Mouse (Mus musculus): ENCODE data around the gene Ppp1r13b. TPM values are rescaled to one million over a fixed set of nuclear protein-coding genes. Genes with fewer than 3 reads are reported as not detected.

The Ppp1r13b gene
- polyA plus RNA-seq, 1 experiment from 2014 or later, result 22.7 TPM

GRCm38 (mm10) chr12:111864206-111864824 is 43.6 kb downstream of the Ppp1r13b start:
- H3K4me1 ChIP-seq (ENCODE audit: insufficient read depth, low read depth, low read length), result no peaks in the 10 kb centered on the region
- H3K27ac ChIP-seq (ENCODE audit: low read length), result no peak overlapping the region
- no peak for DNase-seq (ENCODE audit: low spot score)
- peaks cover 27% of the 10 kb centered on the region; the same call in 1 of the 2 replicates for H3K36me3 ChIP-seq (ENCODE audit: insufficient read depth, low read length)
- no peak for TF ChIP-seq EP300 (IDR thresholded peaks at IDR 0.05)
- TF ChIP-seq CTCF (IDR thresholded peaks at IDR 0.05), result no peak
- H3K9ac ChIP-seq (replicated peaks; ENCODE audit: low read depth), result no peak overlapping the region
- no peaks in the 10 kb centered on the region for H3K9me3 ChIP-seq (ENCODE audit: low read length)
- no peak overlapping the region for H3K4me3 ChIP-seq (ENCODE audit: low read depth, low read length)
- H3K4me2 ChIP-seq (replicated peaks; ENCODE audit: low read depth, low read length), result no peak overlapping the region
- no peak for ATAC-seq
- H3K27me3 ChIP-seq (replicated peaks; ENCODE audit: insufficient read depth, low read length), result no peaks in the 10 kb centered on the region
- WGBS, result 91% methylated on average over 4 of the region's 4 CpGs

GRCm38 (mm10) chr12:111855448-111855847 is 52.5 kb downstream of the Ppp1r13b start:
- Histone ChIP-seq H3K9ac (replicated peaks; ENCODE audit: low read depth) (no peak overlapping the region), H3K27me3 (replicated peaks; ENCODE audit: insufficient read depth, low read length) (no peaks in the 10 kb centered on the region), H3K4me3 (ENCODE audit: low read depth, low read length) (no peak overlapping the region), H3K4me1 (ENCODE audit: insufficient read depth, low read depth, low read length) (no peaks in the 10 kb centered on the region), H3K36me3 (ENCODE audit: insufficient read depth, low read length) (peaks cover 1% of the 10 kb centered on the region; the same call in 1 of the 2 replicates), H3K9me3 (ENCODE audit: low read length) (no peaks in the 10 kb centered on the region), H3K4me2 (replicated peaks; ENCODE audit: low read depth, low read length) (no peak overlapping the region), H3K27ac (ENCODE audit: low read length) (no peak overlapping the region)
- TF ChIP-seq CTCF (IDR thresholded peaks at IDR 0.05) (no peak), EP300 (IDR thresholded peaks at IDR 0.05) (no peak)
- WGBS, result 94% methylated on average over 2 of the region's 2 CpGs
- DNase-seq (ENCODE audit: low spot score) (no peak), ATAC-seq (no peak)

GRCm38 (mm10) chr12:111853546-111853945 is 54.4 kb downstream of the Ppp1r13b start:
- WGBS, result 65% methylated on average over 4 of the region's 4 CpGs
- H3K4me3 ChIP-seq (ENCODE audit: low read depth, low read length), result no peak overlapping the region

GRCm38 (mm10) chr12:111853011-111853436 is 54.9 kb downstream of the Ppp1r13b start:
- H3K9me3 ChIP-seq (ENCODE audit: low read length), result no peaks in the 10 kb centered on the region
- H3K4me2 ChIP-seq (replicated peaks; ENCODE audit: low read depth, low read length), result no peak overlapping the region
- ATAC-seq (no peak), DNase-seq (ENCODE audit: low spot score) (peak; percentile 28)
- TF ChIP-seq CTCF (IDR thresholded peaks at IDR 0.05), result no peak
- TF ChIP-seq EP300 (IDR thresholded peaks at IDR 0.05), result no peak
- H3K27ac ChIP-seq (ENCODE audit: low read length), result no peak overlapping the region
- no peaks in the 10 kb centered on the region for H3K4me1 ChIP-seq (ENCODE audit: insufficient read depth, low read depth, low read length)
- H3K9ac ChIP-seq (replicated peaks; ENCODE audit: low read depth), result no peak overlapping the region
- H3K4me3 ChIP-seq (ENCODE audit: low read depth, low read length), result no peak overlapping the region
- 44% methylated on average over 10 of the region's 10 CpGs for WGBS
- H3K27me3 ChIP-seq (replicated peaks; ENCODE audit: insufficient read depth, low read length), result no peaks in the 10 kb centered on the region
- no peaks in the 10 kb centered on the region for H3K36me3 ChIP-seq (ENCODE audit: insufficient read depth, low read length)

More at GRCm38 (mm10) chr12:111853546-111853945, 54.4 kb downstream of the Ppp1r13b start:
- Histone ChIP-seq H3K27ac (ENCODE audit: low read length) (no peak overlapping the region), H3K4me2 (replicated peaks; ENCODE audit: low read depth, low read length) (no peak overlapping the region), H3K4me1 (ENCODE audit: insufficient read depth, low read depth, low read length) (no peaks in the 10 kb centered on the region), H3K36me3 (ENCODE audit: insufficient read depth, low read length) (no peaks in the 10 kb centered on the region), H3K27me3 (replicated peaks; ENCODE audit: insufficient read depth, low read length) (no peaks in the 10 kb centered on the region), H3K9ac (replicated peaks; ENCODE audit: low read depth) (no peak overlapping the region), H3K9me3 (ENCODE audit: low read length) (no peaks in the 10 kb centered on the region)
- no peak for TF ChIP-seq EP300 (IDR thresholded peaks at IDR 0.05)
- no peak for TF ChIP-seq CTCF (IDR thresholded peaks at IDR 0.05)
- no peak for DNase-seq (ENCODE audit: low spot score)
- no peak for ATAC-seq

GRCm38 (mm10) chr12:111851745-111852144 is 56.2 kb downstream of the Ppp1r13b start:
- Histone ChIP-seq H3K9ac (replicated peaks; ENCODE audit: low read depth) (no peak overlapping the region), H3K36me3 (ENCODE audit: insufficient read depth, low read length) (no peaks in the 10 kb centered on the region), H3K4me2 (replicated peaks; ENCODE audit: low read depth, low read length) (no peak overlapping the region), H3K4me1 (ENCODE audit: insufficient read depth, low read depth, low read length) (no peaks in the 10 kb centered on the region), H3K9me3 (ENCODE audit: low read length) (no peaks in the 10 kb centered on the region), H3K27ac (ENCODE audit: low read length) (no peak overlapping the region), H3K4me3 (ENCODE audit: low read depth, low read length) (no peak overlapping the region), H3K27me3 (replicated peaks; ENCODE audit: insufficient read depth, low read length) (no peaks in the 10 kb centered on the region)
- WGBS, result 81% methylated on average over 5 of the region's 5 CpGs
- no peak for TF ChIP-seq EP300 (IDR thresholded peaks at IDR 0.05)
- no peak for TF ChIP-seq CTCF (IDR thresholded peaks at IDR 0.05)
- no peak for ATAC-seq
- DNase-seq (ENCODE audit: low spot score), result no peak

GRCm38 (mm10) chr12:111851235-111851634 is 56.7 kb downstream of the Ppp1r13b start:
- Histone ChIP-seq H3K4me3 (ENCODE audit: low read depth, low read length) (no peak overlapping the region), H3K36me3 (ENCODE audit: insufficient read depth, low read length) (no peaks in the 10 kb centered on the region), H3K4me2 (replicated peaks; ENCODE audit: low read depth, low read length) (no peak overlapping the region), H3K27ac (ENCODE audit: low read length) (no peak overlapping the region), H3K4me1 (ENCODE audit: insufficient read depth, low read depth, low read length) (no peaks in the 10 kb centered on the region), H3K9me3 (ENCODE audit: low read length) (no peaks in the 10 kb centered on the region), H3K9ac (replicated peaks; ENCODE audit: low read depth) (no peak overlapping the region), H3K27me3 (replicated peaks; ENCODE audit: insufficient read depth, low read length) (no peaks in the 10 kb centered on the region)
- WGBS, result 67% methylated on average over 2 of the region's 2 CpGs
- DNase-seq (ENCODE audit: low spot score) (peak; percentile 7), ATAC-seq (no peak)
- TF ChIP-seq EP300 (IDR thresholded peaks at IDR 0.05) (no peak), CTCF (IDR thresholded peaks at IDR 0.05) (peak; percentile 52)

Measured in lung, postnatal 0 days (tissue).